Mouse (Mus musculus): ENCODE measurements at regions not wholly inside any gene's neighbourhood (a gene's known extent, or its start where the extent isn't known, plus 50 kb on each side); places are given as distances from the start of the nearest gene placed in this dataset.

DNA sequence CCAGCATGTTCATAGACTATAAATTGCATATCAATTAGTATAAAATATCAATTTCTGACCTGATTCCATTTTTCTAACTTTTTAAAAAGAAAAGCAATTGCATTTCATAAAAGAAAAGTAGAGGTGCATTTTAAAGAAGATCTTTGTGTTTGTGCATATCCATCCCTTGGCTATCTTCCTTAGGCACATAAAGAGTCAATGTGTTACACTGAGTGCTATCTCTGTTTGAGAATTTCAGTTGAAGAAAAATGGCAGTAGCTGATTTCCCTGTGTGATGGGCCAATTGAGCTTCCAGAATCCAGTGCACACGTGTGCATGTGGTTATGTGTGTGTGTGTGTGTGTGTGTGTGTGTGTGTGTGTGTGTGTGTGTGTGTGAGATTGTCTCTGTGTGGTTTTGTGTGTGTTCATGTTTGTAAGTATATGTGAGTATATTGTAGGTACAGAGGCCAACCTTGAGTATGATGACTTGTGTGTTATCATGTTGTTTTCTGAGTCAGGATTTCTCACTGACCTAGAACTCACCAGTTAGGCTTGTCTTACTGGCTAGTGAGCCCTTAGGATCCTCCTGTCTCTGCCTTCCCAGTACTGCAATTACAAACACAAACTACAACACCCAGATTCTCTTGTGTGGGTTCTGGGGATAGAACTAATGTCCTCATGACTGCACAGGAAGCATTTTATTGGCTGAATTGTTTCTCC, 249.6 kb downstream of the Cdk5rap2 start:
- DNase-seq, result no peak

DNA sequence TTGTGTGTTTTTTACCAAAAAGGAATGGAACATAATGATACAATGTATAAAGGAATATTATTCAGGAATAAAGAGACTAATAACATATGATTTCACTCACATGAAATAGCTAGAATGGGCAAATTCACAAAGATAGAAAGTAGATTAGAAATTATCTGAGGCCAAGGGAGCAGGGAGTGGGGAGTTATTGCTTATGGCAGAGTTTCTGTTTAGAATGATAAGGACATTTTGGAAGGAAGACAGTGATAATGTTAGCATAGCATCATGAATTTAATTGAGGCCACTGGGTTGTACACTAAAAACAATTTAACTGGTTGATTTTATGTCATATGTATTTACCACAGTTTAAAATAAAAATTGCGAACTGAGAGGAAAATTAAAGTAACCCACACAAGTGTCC, 250.2 kb downstream of the Cdk5rap2 start:
- DNase-seq, result no peak

DNA sequence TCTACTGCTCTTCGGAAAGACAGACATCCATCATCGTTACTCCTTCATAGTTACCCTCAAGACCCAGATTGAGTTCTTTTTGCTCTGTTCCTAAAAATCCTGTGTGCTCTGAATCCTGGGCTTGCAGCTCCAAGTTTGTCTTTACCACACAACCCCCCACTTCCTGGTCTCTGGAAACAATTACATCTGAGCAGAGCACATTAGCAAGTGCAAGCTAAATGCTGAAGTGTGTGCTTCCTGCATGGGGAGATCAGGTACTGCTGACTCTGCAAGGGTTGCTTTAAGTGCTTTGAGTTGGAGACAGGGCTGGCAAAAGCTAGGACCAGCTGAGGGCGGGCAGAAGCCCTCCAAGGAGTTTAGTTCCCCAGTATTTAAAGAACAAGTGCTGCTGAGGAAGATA, 257.1 kb downstream of the Cdk5rap2 start:
- no peak for DNase-seq

DNA sequence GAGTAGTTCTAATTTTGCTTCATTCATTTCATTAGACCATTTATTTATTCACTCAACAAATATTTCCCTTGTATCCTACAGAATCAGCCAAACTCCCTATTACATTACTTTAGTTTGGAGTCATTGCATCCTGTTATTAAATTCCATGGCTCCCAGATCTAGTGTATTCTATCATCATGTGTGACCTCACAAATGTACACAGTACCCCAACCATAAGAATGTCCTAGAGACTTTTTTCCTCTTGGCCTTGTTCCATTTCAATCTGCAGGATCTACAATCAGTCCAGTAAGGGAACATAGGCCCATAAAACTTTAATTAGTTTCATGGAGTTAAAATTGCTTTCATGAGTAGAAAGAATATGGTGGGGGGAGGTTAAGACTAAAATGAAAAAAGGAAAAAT, 301.2 kb downstream of the Cdk5rap2 start:
- DNase-seq, result no peak

DNA sequence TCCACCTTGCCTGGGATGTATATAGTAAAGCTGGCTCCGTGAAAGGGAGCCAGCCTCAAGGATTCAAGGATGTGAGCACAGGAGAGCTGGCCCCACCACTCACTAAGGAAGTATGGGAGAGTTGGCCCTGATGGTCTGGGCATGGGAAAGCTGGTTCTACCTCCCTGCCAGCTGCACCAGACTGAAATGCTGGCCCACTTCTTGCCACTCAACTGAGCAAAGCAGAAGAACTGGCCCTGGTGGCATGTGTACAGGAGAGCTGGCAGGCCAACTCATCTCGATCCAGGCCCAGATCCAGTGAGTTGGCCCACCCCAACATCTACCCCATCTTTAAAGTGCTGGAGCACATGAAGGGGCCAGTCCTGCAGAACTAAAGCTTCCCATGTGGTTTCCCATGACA, 304.5 kb downstream of the Cdk5rap2 start:
- no peak for DNase-seq

DNA sequence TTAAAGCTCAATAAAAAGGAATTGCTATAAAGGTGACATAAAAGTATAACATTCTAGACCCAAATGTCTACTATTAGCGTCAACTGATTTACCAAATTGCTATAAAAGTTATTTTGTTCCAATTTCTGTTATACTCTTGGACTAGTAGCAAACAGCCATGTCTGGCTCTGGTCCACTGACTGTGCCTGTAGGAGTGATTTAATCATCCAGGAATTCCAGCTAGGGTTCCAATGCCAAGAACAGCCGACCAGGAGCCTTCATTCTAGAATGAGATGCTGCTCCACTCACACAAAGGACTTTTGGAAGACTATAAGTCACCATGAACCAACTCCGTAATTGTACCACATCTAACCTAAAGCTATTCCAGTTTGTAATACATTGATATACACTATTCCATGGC, 312.9 kb downstream of the Cdk5rap2 start:
- DNase-seq, result no peak

DNA sequence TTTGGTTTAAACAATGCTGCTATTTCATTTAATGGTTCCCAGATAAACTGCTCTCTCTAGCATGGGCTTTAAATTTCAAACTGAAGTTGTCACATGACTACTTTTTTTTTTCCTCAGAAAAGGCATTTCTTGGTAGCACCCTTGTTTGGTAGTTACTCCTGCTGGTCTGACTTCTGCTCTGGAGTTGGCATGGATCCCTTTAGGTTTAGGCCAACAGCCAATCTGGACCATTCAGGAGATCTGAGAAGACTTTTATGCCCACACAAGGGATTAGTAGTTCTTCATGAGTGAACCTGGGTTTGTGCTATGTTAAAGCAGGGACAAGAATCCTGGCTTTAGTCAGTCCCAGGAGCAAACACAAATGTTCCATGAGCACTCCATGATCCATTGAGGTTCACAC, 332.0 kb downstream of the Cdk5rap2 start:
- no peak for DNase-seq

DNA sequence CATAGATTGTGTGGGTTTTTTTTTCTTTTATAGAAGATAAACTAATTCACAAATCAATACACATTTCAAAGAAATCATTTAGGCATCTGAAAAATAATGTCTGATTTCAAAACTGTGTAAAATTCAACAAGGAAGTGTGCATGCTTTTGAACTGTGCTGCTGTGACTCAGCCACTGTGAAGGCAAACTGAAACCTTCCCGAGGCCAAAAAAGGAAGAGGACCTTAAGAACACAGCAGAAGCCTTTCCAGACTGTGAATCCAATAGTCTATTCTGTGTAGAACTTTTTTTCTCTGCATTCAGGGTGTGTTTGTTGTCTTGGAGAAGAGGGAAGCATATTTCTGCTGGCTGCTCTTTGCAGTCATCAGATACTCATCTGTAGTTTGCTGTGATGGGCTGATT, 347.7 kb downstream of the Cdk5rap2 start:
- DNase-seq, result no peak

DNA sequence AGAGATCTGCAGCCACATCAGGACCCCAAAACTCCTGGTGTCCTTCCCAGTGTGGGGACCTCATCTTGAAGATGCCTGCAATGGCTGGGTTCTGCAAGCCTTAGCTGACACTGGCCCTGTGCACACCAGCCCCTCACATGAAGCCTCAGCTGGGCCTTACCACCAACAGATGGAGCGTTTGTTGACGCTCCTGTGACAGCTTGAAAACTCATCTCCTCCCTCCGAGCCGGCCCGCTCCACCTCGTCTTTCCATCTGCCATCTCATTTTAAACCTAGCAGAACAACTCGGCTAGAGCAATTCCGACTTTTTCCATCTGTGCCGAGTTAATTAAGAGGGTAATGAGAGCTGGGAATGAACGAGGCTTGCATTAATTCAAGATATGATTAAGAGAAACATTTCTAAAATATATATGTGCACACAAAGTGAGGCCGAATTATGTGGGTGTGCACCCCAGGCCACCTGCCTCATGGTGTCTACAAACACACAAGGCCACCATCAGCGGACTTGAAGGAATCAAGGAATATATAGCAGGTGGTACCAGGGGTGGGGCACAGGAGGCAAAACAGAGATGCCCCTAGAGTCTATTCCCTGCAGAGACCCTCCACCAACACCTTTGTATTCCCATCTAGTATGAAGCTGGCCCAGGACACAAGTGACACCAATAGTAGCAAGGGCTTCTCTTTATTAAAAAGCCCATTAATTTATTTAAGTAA, 351.3 kb downstream of the Cdk5rap2 start:
- DNase-seq, result peak; percentile 68

DNA sequence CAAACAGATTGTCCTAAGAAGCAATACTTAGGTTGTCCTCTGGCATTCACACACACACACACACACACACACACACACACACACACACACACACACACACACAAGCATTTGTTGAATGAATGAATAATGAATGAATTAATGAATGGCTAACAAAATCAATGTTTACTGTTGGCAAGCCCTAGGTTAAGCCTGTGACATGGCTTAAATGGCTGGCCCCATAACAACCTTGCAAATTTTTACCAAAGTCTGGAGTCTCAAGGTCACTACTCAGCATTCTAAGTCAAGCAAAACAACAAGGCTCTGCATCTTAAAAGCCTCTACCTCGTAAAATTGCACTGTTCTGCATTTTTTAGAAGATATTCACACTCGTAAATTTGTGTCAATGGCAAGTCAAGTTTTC, 357.1 kb downstream of the Cdk5rap2 start:
- DNase-seq, result no peak

DNA sequence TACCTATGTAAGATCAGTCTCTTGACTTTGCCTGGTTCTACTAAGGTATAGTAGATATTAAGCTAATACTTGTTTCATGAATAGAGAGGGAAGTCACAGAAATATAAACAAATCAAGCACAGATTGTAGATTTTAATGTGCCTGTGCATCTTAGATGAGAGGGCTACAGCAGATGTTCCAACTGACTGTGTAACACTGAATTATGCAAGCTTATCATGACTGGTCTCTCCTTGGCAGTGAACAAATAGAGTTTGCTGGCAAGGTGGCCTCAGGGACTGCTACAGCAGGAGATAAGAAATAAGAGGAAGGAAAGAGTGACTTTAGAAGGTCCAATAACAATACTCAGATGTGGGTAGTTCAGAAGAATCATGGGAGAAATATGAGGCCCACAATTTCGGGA, 372.0 kb downstream of the Cdk5rap2 start:
- DNase-seq, result no peak

DNA sequence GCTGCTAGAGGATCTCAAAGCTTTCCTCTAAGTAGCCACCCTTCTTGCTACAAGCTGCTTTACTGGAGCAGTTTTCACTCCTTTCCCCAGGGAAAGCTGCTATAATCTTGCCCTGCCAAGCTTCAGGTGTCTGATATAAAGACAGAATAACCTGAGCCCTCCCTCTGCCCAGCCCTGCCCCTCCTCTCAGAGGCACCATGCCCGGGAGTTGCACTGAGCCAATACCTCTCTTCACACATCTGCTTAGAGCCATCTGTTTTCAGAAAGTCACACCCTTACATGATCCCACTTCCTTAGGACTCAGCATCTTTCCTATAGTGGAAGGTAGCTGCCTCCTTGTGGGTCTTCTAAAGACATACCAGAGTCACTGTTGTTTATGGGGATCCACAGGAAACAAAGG, 374.3 kb downstream of the Cdk5rap2 start:
- DNase-seq, result peak; percentile 35

DNA sequence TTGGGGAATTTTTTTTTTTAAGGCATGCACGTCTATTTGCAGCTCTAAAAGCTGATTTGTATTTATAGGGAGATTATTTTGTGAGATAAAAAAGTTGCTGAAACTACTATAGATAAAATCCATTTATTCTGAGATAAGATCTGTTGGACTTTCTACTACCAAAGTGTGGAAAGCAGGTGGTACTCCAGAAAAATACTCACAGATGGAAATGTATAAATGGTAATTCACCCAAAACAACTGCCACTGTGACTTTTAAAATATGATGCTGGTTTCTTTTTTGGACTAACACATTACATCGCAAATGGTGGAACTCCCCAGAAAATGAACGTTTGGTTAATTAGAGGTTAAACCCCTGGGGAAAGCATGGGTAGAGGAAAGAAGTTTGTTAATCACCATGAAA, 377.7 kb downstream of the Cdk5rap2 start:
- no peak for DNase-seq

DNA sequence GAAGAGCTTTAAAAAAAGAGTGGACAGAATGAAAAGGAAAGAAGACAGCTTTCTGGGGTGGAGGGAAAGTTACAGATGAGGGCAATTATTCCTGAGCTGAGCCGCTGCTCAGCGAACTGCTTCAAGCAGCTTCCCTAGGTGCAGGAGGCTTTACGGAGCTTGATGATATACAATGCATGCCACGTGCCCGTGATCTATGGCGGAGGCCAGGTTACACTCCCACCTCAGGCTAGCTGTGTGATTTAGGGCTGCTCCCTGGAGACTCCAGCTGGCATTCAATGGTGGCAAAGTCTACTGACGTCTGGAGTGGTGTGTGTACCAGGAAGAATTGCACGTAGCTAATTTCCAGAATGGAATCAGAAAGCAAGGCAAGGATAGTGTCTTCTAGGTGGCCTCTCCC, 383.4 kb downstream of the Cdk5rap2 start:
- no peak for DNase-seq

DNA sequence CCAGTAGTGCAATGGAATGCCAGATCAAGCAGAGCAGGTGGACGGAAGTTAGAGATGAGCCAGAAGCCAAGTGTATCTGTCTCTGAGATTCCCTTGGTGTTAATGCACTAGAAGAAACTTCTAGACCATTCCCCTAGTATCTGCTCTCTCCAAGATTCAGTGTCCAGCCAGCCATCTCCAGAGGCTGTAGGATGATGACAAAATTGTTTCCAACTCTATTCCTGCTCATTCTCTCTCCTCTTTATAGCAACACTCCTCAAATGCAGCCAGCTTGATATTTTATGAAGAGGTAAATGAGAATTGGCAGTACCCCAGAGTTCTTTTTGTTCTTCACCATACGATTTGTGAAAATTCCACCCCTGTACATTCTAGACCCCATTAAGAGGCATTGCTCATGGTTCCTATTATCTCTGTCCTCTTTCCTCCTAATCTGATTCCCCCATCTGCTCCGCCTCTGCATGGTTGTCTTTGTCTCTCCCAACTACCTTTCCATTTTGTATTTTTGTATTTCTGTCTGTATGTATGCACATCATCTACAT, 385.3 kb downstream of the Cdk5rap2 start:
- DNase-seq, result no peak

DNA sequence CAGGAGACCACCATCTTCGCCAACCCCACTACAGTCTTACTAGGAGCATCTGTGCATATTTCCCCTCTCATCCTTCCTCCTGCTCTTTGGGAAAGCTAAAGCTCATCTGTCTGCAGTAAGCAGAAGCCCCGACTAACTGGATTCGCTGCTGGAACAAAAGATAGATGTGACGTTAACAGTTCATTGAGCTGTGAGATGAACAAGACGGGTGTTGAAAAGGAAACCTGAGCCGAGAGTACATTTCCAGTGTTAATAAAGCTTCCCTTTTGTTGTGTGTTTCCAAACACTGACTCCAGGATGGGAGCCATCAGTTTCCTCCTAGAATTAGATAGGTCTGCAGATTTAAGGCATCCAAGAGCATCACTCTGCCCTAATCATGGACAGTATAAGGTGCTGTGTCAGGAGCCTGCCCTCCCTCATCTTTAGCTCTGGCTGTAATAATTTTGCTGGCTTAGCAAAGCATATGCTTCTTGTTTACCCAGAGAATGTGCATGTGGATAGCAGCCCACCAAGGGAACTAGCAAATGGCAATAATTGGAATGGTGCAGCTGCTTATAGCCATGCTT, 389.3 kb downstream of the Cdk5rap2 start:
- no peak for DNase-seq

DNA sequence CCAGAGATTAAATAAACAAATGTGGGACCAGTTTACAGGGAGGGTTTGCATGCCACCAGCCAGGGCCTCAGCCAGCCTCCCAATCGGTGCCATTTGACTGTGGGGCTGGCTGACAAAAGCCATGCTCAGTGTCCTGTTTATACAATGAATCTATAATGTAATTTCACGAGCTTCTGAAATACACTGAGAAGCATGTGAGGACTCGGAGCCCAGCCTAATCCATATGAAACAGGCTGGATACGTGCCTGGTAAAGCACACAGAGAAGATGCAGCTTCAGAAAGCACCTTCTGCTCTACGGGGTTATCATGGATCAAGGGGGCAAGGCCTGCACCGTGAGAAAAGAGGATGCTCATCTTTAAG, 398.0 kb downstream of the Cdk5rap2 start:
- no peak for DNase-seq

DNA sequence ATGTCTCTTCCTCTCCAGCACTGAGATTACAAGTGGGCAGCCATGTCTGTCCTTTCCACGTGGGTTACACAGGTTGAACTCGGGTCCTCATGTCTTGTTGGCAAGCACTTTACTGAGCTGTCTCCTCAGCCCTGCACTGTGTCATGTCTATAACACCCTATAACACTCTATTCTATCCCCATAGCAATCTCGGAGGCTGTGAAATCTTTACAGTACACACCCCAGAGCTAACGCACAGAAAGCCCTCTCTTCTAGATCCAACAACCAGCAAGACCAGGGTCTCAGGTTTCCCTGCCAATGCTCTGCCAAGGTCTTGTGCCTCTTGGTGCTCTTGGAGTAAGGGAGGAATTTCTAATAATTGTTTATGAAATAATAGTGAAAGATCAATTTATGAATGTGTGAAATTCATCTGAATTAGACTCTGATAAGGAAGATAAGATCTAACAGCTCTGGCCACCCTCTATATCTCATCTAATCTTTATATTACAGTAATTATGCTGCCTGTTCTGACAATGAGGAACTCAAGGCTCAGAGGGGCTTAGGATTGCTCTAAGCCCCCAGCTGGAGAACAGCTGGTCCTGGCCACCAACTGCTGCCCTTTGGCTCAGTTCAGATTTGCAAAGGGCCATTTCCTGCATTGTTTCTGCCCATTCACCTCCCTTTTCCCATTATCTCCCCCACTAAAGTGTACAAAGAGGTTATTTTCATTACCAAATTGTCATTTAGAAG, 398.6 kb downstream of the Cdk5rap2 start:
- no peak for DNase-seq

DNA sequence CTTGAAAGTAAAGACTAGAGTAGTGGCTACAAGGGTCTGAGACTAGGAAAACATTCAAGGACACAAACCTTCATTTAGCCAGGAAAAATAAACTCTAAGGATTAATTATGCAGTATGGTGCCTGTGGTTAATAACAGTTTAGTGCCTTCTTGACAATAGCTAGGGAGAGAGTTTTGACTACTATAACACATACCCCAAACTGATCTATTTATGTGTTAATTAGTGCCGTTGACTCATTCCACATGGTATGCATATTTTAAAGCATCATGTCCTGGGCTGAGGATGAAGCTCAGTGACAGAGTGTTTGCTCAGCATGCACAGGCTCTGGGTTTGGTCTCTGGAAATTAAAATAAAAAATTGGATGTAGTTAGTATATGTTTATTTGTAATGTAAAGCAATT, 399.8 kb downstream of the Cdk5rap2 start:
- no peak for DNase-seq

DNA sequence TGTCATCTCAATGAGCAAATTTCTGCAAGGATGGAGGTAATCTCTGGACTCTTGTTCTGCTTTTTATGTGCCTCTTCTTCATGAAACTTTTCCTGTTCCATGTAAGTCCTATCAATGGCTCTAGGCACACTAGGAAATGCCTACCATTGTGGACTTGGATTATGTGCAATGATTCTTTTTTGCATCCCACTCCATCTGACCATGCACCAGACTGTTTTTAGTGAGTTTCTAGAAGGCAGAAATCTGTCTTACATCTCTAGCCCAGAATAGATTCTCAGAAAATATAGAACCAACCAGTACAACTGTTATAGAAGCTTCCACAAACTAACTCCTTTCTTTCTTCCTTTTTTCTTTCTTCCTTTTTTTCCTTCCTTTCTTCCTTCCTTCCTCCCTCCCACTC, 405.3 kb downstream of the Cdk5rap2 start:
- no peak for DNase-seq

DNA sequence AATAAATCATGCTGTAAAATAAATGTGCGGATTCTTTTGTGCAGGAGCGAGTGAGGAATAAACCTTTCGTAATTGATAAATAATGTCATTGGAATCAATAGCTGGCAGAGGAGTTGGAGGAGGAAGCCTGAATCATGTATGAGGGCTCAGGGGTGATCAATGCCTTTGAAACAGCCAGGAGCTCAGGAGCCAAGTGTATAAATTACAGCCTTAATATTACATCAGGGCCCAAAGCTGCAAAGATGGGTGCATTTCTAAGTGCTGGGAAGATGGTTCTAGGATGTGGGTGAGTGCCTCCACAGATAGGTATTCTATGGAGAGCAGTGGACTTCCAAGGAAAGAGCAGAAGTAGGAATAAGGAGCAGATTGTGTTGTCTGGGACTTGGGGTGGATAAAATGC, 417.0 kb downstream of the Cdk5rap2 start:
- no peak for DNase-seq

DNA sequence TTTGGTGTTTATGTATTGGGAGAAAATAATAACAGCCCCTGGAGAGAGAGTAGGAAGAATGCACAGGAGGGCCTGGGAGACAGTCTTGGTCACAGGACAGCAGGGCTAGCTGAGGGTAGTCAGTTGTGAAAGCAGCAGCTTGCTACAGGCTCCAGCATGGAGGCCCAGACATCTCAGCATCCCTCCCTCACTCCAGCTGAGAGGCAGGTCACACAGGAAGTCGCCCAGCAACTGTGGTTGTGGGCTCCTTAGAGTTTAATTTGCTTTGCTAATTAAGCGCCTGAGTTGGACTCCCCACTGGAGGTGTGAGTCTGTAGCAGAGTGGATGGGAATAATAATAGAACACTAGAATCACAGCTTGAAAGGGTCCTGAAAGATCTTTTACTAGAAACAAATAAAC, 436.0 kb downstream of the Cdk5rap2 start:
- no peak for DNase-seq

DNA sequence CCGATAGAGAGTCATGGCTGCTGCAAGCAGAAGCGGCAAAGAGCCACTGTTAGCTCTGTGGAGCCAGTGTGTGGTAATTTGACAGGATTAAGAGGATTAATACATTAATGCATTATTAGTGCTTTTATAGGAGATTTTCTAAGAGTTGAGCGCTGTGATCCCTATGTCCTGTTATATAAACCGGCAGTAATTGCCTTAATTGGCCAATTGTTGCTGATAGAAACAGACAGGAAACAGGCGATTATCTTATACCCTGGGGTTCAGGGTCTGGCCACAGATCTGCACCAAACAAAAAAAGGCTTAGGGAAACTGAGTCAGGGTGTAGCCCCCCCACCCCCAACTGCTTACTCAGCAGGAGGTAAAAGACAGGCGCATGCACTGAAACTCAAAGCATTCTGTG, 436.7 kb downstream of the Cdk5rap2 start:
- no peak for DNase-seq

DNA sequence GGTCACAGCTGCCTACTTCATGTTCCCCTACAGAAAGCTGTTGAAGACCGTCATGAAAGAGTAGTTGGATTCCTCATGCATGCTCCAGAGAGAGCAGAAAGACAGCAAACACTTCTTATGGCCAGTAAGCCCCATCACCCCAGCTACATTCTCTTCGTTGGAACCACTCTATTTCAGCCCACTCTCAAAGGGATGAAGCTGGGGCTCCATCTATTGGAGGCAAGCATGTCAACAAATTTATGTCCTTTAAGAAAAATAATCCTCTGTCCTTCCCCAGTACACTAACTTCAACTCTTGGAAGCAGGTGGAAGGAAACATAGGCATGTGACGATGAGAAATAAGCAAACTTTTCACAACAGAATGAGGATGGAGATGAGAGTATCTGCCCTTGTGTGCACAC, 438.5 kb downstream of the Cdk5rap2 start:
- DNase-seq, result no peak

All from right cerebral cortex, postnatal 25 days (tissue).